Mouse (Mus musculus) spleen, adult 2 months (tissue): ENCODE results near the gene Dcun1d1. TPM values are rescaled to one million over a fixed set of nuclear protein-coding genes. Genes with fewer than 3 reads are reported as not detected.

Source experiments
- DNase-seq, 2 experiments: peaks; one replicate each; pipeline versions ENCODE4 v3.0.0 to v3.0.0-alpha.2; 2012 to 2021; ENCODE audit warnings: low spot score in 2 of 2, low read depth in 1 of 2
- H3K27ac ChIP-seq: fragments of 200-500 bp; 2 replicates; pipeline ENCODE4 v1.5.1; 2012; ENCODE audit warnings: low read length, inconsistent platforms; ENCODE audit not compliant: insufficient read depth
- H3K27me3 ChIP-seq: fragments of 200-500 bp; 2 replicates; pipeline ENCODE4 v1.6.1; 2012; ENCODE audit warnings: mild to moderate bottlenecking, moderate library complexity, low read length, inconsistent platforms; ENCODE audit not compliant: control insufficient read depth, insufficient read depth
- H3K36me3 ChIP-seq: fragments of 200-500 bp; 2 replicates; pipeline ENCODE4 v1.6.1; 2012; ENCODE audit warnings: mild to moderate bottlenecking, low read length, inconsistent platforms; ENCODE audit not compliant: control insufficient read depth, insufficient read depth
- H3K4me1 ChIP-seq: fragments of 200-500 bp; 2 replicates; pipeline ENCODE4 v1.6.1; 2011; ENCODE audit warnings: inconsistent platforms; ENCODE audit not compliant: control insufficient read depth, insufficient read depth, insufficient read length
- H3K4me3 ChIP-seq: fragments of 200-500 bp; 2 replicates; pipeline ENCODE4 v1.5.1; 2011; ENCODE audit warnings: mild to moderate bottlenecking, inconsistent platforms; ENCODE audit not compliant: insufficient read depth, insufficient read length; ENCODE audit errors: extremely low read depth
- CTCF ChIP-seq: fragments of 200-500 bp; IDR thresholded peaks from 2 replicates; pipeline ENCODE4 v1.5.1; 2011; ENCODE audit warnings: mild to moderate bottlenecking, inconsistent platforms; ENCODE audit not compliant: insufficient read depth, insufficient read length, insufficient replicate concordance; ENCODE audit errors: extremely low read depth
- POLR2A ChIP-seq: fragments of 200-500 bp; IDR thresholded peaks from 2 replicates; pipeline ENCODE4 v1.6.1; 2011; ENCODE audit warnings: low read depth, low read length, inconsistent platforms
- WGBS: fragments of 180-500 bp; shearing (Covaris S2); methylation state at CpG from one replicate; pipeline ENCODE4 v1.1.7; 2018; 5-methylcytosine and 5-hydroxymethylcytosine counted together
- polyA plus RNA-seq: library from polyadenylated mRNA; depleted of rRNA; stranded (reverse); fragments of >200 nt; gene quantifications from 2 replicates; pipeline ENCODE4 v1.2.3, GENCODE M21; 2012

Gene Dcun1d1
- polyA plus RNA-seq, 1 experiment, result 7.4 TPM

DNA sequence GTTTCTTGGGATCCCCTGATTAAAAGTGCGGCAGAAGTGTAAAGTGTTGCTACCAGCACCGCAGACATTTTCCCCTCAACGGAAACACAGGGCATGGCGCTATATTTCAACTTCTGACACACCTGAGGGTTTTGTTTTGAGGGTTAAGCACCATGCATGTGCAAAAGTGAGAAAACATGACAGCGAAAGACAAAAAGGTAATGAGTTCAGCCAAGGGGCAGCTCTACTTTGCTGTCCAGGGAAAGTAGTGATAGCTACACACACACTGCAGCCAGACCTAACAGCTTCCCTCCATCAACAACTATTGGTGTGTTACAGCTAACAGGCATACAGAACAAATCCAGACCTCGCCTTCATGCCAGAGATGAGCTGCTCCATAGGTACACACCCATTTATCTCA lies 16.6 kb upstream of the Dcun1d1 start:
- 95% methylated on average over 6 of the region's 6 CpGs for WGBS

DNA sequence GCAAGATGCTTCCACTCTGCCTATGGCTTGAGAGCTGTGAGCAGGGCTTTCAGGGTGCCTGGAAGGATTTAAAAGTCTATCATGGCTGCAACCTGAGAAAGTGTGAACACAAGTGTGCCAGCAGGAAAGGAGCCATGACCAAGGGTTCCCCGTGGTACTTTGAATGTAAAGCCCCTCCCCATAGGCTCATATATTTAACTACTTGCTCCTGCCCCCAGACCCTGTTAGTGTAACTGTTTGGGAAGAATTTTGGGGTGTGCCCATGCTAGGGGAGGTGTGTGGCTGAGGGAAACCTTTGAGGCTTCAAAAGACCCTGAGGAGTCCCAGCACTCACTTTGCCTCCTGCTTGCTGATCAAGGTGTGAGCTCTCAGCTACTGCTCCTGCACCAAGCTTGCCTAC lies 15.9 kb upstream of the Dcun1d1 start:
- Histone ChIP-seq H3K36me3 (no peaks in the 10 kb centered on the region), H3K27me3 (no peaks in the 10 kb centered on the region), H3K4me1 (no peaks in the 10 kb centered on the region), H3K4me3 (no peak overlapping the region), H3K27ac (no peak overlapping the region)
- no peak for DNase-seq
- no peak for TF ChIP-seq POLR2A
- TF ChIP-seq CTCF, result no peak
- WGBS, result 63% methylated on average over 1 of the region's 1 CpGs

More for the DNA sequence above, 16.6 kb upstream of the Dcun1d1 start:
- TF ChIP-seq CTCF, result no peak
- TF ChIP-seq POLR2A, result no peak
- no peak for DNase-seq
- Histone ChIP-seq H3K27me3 (no peaks in the 10 kb centered on the region), H3K36me3 (no peaks in the 10 kb centered on the region), H3K4me3 (no peak overlapping the region), H3K27ac (no peak overlapping the region), H3K4me1 (no peaks in the 10 kb centered on the region)

GRCm38 (mm10) chr3:35948197-35948596 lies 11.0 kb upstream of the Dcun1d1 start:
- Histone ChIP-seq H3K4me1 (no peaks in the 10 kb centered on the region), H3K27ac (no peak overlapping the region), H3K4me3 (no peak overlapping the region), H3K27me3 (no peaks in the 10 kb centered on the region), H3K36me3 (no peaks in the 10 kb centered on the region)
- 67% methylated on average over 7 of the region's 7 CpGs for WGBS
- DNase-seq, result no peak
- TF ChIP-seq POLR2A (no peak), CTCF (no peak)

DNA sequence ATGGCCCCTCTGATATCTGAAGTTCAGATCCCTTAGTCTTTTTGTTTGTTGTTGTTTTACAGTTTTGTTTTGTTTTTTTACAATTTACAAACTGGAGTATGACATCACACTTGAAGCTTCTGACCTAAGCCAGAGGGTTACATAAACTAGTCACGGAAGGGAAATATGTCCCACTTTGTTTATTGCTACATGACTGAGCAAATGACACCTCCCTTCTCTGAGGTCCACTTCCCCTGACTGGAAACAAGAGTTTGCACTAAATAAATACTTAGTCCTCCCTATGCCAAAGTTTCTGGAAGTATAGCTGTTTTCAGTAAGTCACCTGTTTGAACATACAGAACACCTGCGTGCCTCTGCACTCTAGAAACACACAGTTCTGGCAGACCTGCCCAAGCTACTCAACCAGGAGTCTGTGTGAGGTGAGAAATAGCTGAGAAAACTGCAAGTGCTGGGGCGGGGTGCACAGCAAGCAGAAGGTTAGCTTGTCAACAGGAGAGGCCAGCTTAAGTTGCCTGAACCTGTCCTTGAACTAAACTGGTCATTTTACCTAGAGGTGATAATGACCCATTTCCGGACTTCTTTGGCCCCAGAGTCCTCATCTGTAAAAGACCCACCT lies 3.4 kb upstream of the Dcun1d1 start:
- no peak overlapping the region for H3K4me3 ChIP-seq
- no peak for DNase-seq
- H3K27me3 ChIP-seq, result no peaks in the 10 kb centered on the region
- TF ChIP-seq POLR2A (no peak), CTCF (no peak)
- H3K27ac ChIP-seq, result no peak overlapping the region
- 86% methylated on average over 4 of the region's 4 CpGs for WGBS
- H3K36me3 ChIP-seq, result no peaks in the 10 kb centered on the region; the same call in 1 of the 2 replicates
- H3K4me1 ChIP-seq, result no peaks in the 10 kb centered on the region

DNA sequence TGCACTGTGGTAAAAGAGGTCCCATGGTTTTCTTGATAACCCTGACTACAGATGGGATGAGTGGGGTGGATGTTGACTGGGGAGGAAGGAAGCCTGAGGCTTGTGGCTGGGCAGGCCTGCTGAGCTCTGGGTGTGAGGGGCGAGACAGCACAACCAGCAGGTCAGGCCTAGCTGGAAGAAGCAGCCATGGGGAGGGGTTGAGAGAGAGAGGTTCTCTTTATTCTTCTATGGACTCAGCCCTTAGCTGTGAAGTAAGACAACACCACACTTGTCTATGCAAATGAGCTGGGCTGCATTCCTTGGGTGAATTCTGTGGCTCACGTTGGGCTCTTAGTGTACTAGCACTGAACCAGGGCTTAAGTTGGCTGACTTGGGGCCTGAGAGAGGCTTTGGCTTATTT lies 2.8 kb upstream of the Dcun1d1 start:
- no peak for TF ChIP-seq POLR2A
- no peak for TF ChIP-seq CTCF
- WGBS, result 52% methylated on average over 2 of the region's 2 CpGs
- Histone ChIP-seq H3K27ac (no peak overlapping the region), H3K4me3 (no peak overlapping the region), H3K27me3 (no peaks in the 10 kb centered on the region), H3K36me3 (no peaks in the 10 kb centered on the region; the same call in 1 of the 2 replicates), H3K4me1 (no peaks in the 10 kb centered on the region)
- no peak for DNase-seq

GRCm38 (mm10) chr3:35933405-35933777 lies 3.9 kb downstream of the Dcun1d1 start:
- H3K27ac ChIP-seq, result peak overlapping the region; percentile 94
- H3K4me3 ChIP-seq, result peak overlapping the region; percentile 81
- no peaks in the 10 kb centered on the region; the same call in 1 of the 2 replicates for H3K36me3 ChIP-seq
- peak in 1 of 2 experiments; percentile 17 for DNase-seq
- TF ChIP-seq POLR2A (no peak), CTCF (no peak)
- H3K27me3 ChIP-seq, result no peaks in the 10 kb centered on the region
- under 1% methylated on average over 14 of the region's 14 CpGs for WGBS
- peaks cover 6% of the 10 kb centered on the region; the same call in 1 of the 2 replicates for H3K4me1 ChIP-seq

DNA sequence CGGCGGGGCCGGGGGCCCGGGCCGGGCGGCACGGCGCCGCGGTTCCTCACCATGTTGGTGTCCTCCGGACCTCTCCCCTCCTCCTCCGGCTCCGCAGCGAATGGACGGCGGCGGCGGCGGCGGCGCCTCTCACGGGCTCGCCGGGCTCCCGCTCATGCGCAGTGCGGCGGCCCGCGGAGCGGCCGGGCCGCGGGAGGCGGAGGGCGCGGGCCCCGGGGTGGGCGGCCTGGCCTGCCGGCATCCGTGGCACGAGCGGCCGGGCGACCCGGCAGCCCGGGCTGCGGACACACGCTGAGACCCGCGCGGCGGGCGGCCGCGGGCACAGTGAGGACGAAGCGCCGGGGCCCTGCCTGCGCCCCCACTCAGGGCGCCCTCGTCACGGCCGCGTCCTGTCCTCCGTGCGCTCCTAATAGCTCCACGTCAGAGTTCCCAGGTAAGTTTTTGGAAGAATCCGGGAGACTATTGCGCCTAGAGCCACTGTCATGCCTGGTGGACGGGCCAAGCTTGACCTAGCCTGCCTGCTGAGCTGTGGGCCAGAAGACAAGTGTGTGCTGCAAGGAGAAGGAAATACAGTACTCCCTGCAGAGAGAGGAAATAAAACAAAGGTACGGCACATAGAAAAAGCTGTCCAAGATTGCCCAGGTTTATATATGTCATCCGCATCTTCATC lies 4.4 kb downstream of the Dcun1d1 start:
- TF ChIP-seq POLR2A, result peak; percentile 5; the same call in 1 of the 2 replicates
- TF ChIP-seq CTCF, result no peak

More for the DNA sequence above, 4.4 kb downstream of the Dcun1d1 start:
- Histone ChIP-seq H3K36me3 (no peaks in the 10 kb centered on the region; the same call in 1 of the 2 replicates), H3K4me1 (peaks cover 6% of the 10 kb centered on the region; the same call in 1 of the 2 replicates), H3K4me3 (peak overlapping the region; percentile 81), H3K27me3 (no peaks in the 10 kb centered on the region), H3K27ac (peak overlapping the region; percentile 94)
- WGBS, result under 1% methylated on average over 67 of the region's 73 CpGs
- DNase-seq, result peak in 1 of 2 experiments; percentile 80
